Mouse (Mus musculus): ENCODE data around the gene Tbc1d24. TPM values are rescaled to one million over a fixed set of nuclear protein-coding genes. Genes with fewer than 3 reads are reported as not detected.
A peak's percentile ranks its signal among the peaks of the same experiment; 100 is the strongest.

Gene Tbc1d24
- polyA plus RNA-seq, 1 experiment from 2014 or later: 13.3 TPM

DNA sequence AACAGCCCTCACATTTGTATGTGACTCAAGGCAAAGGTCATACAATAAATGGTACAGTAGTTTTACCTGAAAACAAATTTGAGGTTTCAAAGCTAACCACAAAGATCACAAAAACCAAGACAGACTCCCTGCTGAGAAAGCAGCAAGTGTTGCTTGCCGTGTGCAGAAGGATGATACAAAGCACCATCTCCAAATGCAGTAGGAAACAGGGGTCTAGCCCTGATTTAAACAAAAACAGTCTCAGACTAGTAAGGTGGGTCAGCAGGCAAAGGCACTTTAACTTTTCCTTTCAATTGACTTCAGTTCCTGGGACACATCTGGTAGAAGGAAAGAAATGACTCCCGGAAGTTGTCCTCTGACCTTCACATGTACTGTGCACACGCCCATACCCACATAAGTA is 78.6 kb downstream of the Tbc1d24 start:
- DNase-seq (ENCODE audit: low spot score) (no peak), ATAC-seq (replicated peaks; ENCODE audit: low FRiP score) (no peak)
- Histone ChIP-seq H3K4me1 (replicated peaks; ENCODE audit: control insufficient read depth, insufficient read depth, low read length) (no peaks in the 10 kb centered on the region), H3K36me3 (ENCODE audit: control insufficient read depth, insufficient read depth, low read length) (no peaks in the 10 kb centered on the region), H3K4me2 (no peak overlapping the region), H3K9me3 (ENCODE audit: control insufficient read depth, low read length) (no peaks in the 10 kb centered on the region), H3K4me3 (ENCODE audit: low read depth, low read length) (no peak overlapping the region), H3K9ac (ENCODE audit: low read depth, low read length) (no peak overlapping the region), H3K27me3 (replicated peaks; ENCODE audit: control insufficient read depth, insufficient read depth, low read length) (no peaks in the 10 kb centered on the region), H3K27ac (ENCODE audit: low read depth, low read length) (no peak overlapping the region)
- 77% methylated on average over 3 of the region's 3 CpGs for WGBS

Small RNAs within 50 kb of the gene (microRNA-seq; reads per million reads assigned to microRNA genes)
- gene Mir5134 (ENCODE audit: borderline number of aligned reads) (3.5 reads per million, percentile 4 among the genes with 10 or more reads in this experiment), gene Mir6965 (ENCODE audit: borderline number of aligned reads) (3.2 reads per million)

Other genes with a start within 250 kb of the Tbc1d24 start
- gene Prss30, start 225.0 kb downstream of the Tbc1d24 start, polyA plus RNA-seq (2014; fragmentation: Nextera tagmentation; extraction: Ambion mirVana): not detected in 2 replicates
- 0.21 TPM in 1 of 2 replicates, not detected in the other for gene Prss22, start 207.5 kb downstream of the Tbc1d24 start, polyA plus RNA-seq (2014; fragmentation: Nextera tagmentation; extraction: Ambion mirVana)
- gene Prss27, start 167.4 kb downstream of the Tbc1d24 start, polyA plus RNA-seq (2014; fragmentation: Nextera tagmentation; extraction: Ambion mirVana): not detected in 2 replicates
- gene Kctd5, start 132.1 kb downstream of the Tbc1d24 start, polyA plus RNA-seq (2014; fragmentation: Nextera tagmentation; extraction: Ambion mirVana): 43.0 and 46.8 TPM in 2 replicates
- 31.8 and 37.0 TPM in 2 replicates for gene Pdpk1, start 54.6 kb downstream of the Tbc1d24 start, polyA plus RNA-seq (2014; fragmentation: Nextera tagmentation; extraction: Ambion mirVana)
- gene Amdhd2, start 41.8 kb downstream of the Tbc1d24 start, polyA plus RNA-seq (2014; fragmentation: Nextera tagmentation; extraction: Ambion mirVana): 30.5 and 35.2 TPM in 2 replicates
- gene Atp6v0c, start 35.9 kb downstream of the Tbc1d24 start, polyA plus RNA-seq (2014; fragmentation: Nextera tagmentation; extraction: Ambion mirVana): 476 and 499 TPM in 2 replicates
- gene Ntn3, start 4.0 kb upstream of the Tbc1d24 start, polyA plus RNA-seq (2014; fragmentation: Nextera tagmentation; extraction: Ambion mirVana): 2.3 and 2.7 TPM in 2 replicates
- gene Tedc2, start 15.3 kb upstream of the Tbc1d24 start, polyA plus RNA-seq (2014; fragmentation: Nextera tagmentation; extraction: Ambion mirVana): 16.6 and 17.2 TPM in 2 replicates
- gene Ccnf, start 45.9 kb upstream of the Tbc1d24 start, polyA plus RNA-seq (2014; fragmentation: Nextera tagmentation; extraction: Ambion mirVana): 95.6 and 107 TPM in 2 replicates
- gene Abca17, start 145.5 kb upstream of the Tbc1d24 start, polyA plus RNA-seq (2014; fragmentation: Nextera tagmentation; extraction: Ambion mirVana): 0.19 TPM in 1 of 2 replicates, not detected in the other
- 30.4 and 30.7 TPM in 2 replicates for gene Abca3, start 146.4 kb upstream of the Tbc1d24 start, polyA plus RNA-seq (2014; fragmentation: Nextera tagmentation; extraction: Ambion mirVana)
- 336 and 347 TPM in 2 replicates for gene Rnps1, start 209.0 kb upstream of the Tbc1d24 start, polyA plus RNA-seq (2014; fragmentation: Nextera tagmentation; extraction: Ambion mirVana)
- gene Eci1, start 221.1 kb upstream of the Tbc1d24 start, polyA plus RNA-seq (2014; fragmentation: Nextera tagmentation; extraction: Ambion mirVana): 122 and 126 TPM in 2 replicates
- gene Dnase1l2, start 237.5 kb upstream of the Tbc1d24 start, polyA plus RNA-seq (2014; fragmentation: Nextera tagmentation; extraction: Ambion mirVana): 1.1 and 1.3 TPM in 2 replicates

All from liver, embryonic 11.5 days (tissue).